Mouse (Mus musculus): ENCODE data around the gene Dnajc11. TPM values are rescaled to one million over a fixed set of nuclear protein-coding genes. Genes with fewer than 3 reads are reported as not detected.

The Dnajc11 gene
- polyA plus RNA-seq, 1 experiment from 2014 or later = 121 TPM

DNA sequence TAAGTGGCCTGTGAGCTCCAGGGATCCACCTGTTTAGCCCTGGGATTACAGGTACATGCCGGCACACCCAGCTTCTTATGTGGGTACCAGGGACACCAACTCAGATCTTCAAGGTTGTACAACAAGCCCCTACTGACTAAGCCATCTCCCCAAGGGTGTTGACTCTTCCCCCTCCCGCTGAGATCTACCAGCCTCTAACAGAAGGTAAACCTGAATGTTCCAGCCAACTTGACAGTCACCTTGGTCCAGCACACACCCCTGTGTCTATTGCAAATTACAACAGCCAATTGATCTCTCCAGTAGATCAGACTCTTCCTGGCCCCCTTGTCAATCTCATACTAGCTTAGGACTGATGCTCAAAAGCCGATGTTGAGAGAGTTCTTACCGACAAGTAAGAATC is 27.9 kb upstream of the Dnajc11 start:
- H3K27me3 ChIP-seq (ENCODE audit: low read depth, poor library complexity, severe bottlenecking) = peaks cover 6% of the 10 kb centered on the region; the same call in 1 of the 2 replicates
- no peak overlapping the region for H3K4me3 ChIP-seq
- H3K9me3 ChIP-seq (replicated peaks) = no peaks in the 10 kb centered on the region
- DNase-seq (ENCODE audit: low spot score) = no peak
- no peak overlapping the region for H3K27ac ChIP-seq
- 79% methylated on average over 4 of the region's 4 CpGs for WGBS
- H3K4me1 ChIP-seq = peaks cover 22% of the 10 kb centered on the region
- no peaks in the 10 kb centered on the region for H3K36me3 ChIP-seq

DNA sequence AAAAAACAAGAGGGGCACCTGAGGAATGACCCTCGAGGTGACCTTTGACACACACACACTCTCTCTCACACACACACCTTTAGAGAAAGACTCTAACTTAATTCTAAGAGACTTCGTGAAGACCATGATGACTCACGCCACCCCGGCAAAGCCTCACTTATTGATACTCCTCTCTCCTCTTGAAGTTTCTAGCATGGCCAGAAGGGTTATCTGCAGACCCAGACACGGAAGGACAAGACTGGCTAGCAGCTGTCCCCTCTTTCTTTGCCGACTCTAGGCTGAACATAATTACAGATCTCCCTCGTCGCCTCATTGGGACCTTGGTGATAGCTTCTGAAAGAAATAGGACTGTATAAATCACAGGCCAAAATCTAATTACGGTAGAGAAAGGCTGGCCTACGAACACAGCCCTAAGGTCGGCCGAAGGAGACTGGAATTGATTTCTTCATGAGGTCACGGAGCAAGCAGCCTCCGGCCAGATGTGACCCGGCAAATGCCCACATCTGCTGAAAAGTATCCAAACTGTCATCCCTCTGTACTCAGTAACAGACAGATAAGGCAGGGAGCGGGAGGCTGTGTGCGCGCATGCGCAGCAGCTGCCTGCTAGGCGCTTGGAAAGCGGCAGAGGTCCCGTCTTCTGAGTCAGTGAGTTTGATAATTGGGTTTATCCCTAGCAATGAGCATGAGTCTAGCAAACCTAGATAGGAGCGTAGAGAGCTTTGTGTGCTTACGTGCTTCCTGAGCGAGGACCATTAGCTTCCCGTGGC is 25.7 kb upstream of the Dnajc11 start:
- peak; percentile 59 for DNase-seq (ENCODE audit: low spot score)
- H3K4me1 ChIP-seq = peaks cover 22% of the 10 kb centered on the region
- no peaks in the 10 kb centered on the region for H3K36me3 ChIP-seq
- peak overlapping the region; percentile 28 for H3K4me3 ChIP-seq
- peaks cover 6% of the 10 kb centered on the region; the same call in 1 of the 2 replicates for H3K27me3 ChIP-seq (ENCODE audit: low read depth, poor library complexity, severe bottlenecking)
- 46% methylated on average over 26 of the region's 26 CpGs for WGBS
- H3K27ac ChIP-seq = no peak overlapping the region
- no peaks in the 10 kb centered on the region for H3K9me3 ChIP-seq (replicated peaks)

- H3K4me3 ChIP-seq = no peak overlapping the region
- no peaks in the 10 kb centered on the region for H3K36me3 ChIP-seq
- no peak overlapping the region for H3K27ac ChIP-seq
- H3K9me3 ChIP-seq (replicated peaks) = no peaks in the 10 kb centered on the region
- H3K27me3 ChIP-seq (ENCODE audit: low read depth, poor library complexity, severe bottlenecking) = peaks cover 6% of the 10 kb centered on the region; the same call in 1 of the 2 replicates
- peaks cover 22% of the 10 kb centered on the region for H3K4me1 ChIP-seq
- 88% methylated on average over 8 of the region's 8 CpGs for WGBS
- DNase-seq (ENCODE audit: low spot score) = no peak
Observed at GRCm38 (mm10) chr4:151908809-151909208, 24.7 kb upstream of the Dnajc11 start.

DNA sequence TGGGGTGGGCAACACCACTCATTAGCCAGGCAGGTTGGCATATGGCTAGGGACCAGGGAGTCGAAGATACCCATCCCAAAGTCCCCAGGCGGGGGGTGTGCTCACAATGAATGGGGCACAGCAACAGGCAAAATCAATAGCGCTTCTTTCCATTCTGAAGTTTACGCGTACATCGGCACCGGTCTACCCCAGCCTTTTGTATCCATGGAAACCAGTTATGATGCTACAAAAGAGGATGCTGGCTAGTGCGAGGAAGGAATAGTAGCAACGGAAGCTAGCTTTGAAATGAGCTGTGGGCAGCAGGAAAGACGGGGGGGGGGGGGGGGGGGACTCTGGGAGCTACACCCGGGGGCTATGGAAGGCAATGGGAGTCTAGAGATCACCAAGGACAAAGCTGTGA is 17.2 kb upstream of the Dnajc11 start:
- no peaks in the 10 kb centered on the region for H3K36me3 ChIP-seq
- no peak overlapping the region for H3K27ac ChIP-seq
- H3K4me3 ChIP-seq = no peak overlapping the region
- peaks cover 13% of the 10 kb centered on the region for H3K4me1 ChIP-seq
- no peaks in the 10 kb centered on the region for H3K27me3 ChIP-seq (ENCODE audit: low read depth, poor library complexity, severe bottlenecking)
- H3K9me3 ChIP-seq (replicated peaks) = no peaks in the 10 kb centered on the region
- 90% methylated on average over 11 of the region's 11 CpGs for WGBS
- DNase-seq (ENCODE audit: low spot score) = no peak

GRCm38 (mm10) chr4:151919135-151919840 is 14.2 kb upstream of the Dnajc11 start:
- Histone ChIP-seq H3K27me3 (ENCODE audit: low read depth, poor library complexity, severe bottlenecking) (no peaks in the 10 kb centered on the region), H3K27ac (peak overlapping the region; percentile 68), H3K9me3 (replicated peaks) (no peaks in the 10 kb centered on the region), H3K4me3 (peak overlapping the region; percentile 37; the same call in 1 of the 2 replicates), H3K4me1 (peaks cover 13% of the 10 kb centered on the region), H3K36me3 (no peaks in the 10 kb centered on the region)
- WGBS = 66% methylated on average over 20 of the region's 20 CpGs
- peak; percentile 46 for DNase-seq (ENCODE audit: low spot score)

- WGBS = 18% methylated on average over 16 of the region's 16 CpGs
- DNase-seq (ENCODE audit: low spot score) = peak; percentile 79
- Histone ChIP-seq H3K9me3 (replicated peaks) (no peaks in the 10 kb centered on the region), H3K4me1 (peaks cover 13% of the 10 kb centered on the region), H3K4me3 (peak overlapping the region; percentile 37), H3K27me3 (ENCODE audit: low read depth, poor library complexity, severe bottlenecking) (no peaks in the 10 kb centered on the region), H3K27ac (peak overlapping the region; percentile 68), H3K36me3 (no peaks in the 10 kb centered on the region)
Observed at GRCm38 (mm10) chr4:151919900-151920643, 13.4 kb upstream of the Dnajc11 start.

DNA sequence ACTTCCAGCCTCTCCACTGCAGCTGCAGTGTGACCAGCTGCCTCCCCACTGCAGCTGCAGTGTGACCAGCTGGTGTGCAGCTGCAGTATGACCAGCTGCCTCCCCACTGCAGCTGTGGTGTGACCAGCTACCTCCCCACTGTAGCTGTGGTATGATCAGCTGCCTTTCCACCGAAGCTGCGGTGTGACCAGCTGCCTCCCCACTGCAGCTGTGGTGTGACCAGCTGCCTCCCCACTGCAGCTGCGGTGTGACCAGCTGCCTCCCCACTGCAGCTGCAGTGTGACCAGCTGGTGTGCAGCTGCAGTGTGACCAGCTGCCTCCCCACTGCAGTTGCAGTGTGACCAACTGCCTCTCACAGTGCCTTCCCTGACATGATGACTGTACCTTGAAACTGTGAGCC is 11.4 kb upstream of the Dnajc11 start:
- WGBS = 97% methylated on average over 3 of the region's 3 CpGs
- Histone ChIP-seq H3K27me3 (ENCODE audit: low read depth, poor library complexity, severe bottlenecking) (no peaks in the 10 kb centered on the region), H3K4me1 (peaks cover 13% of the 10 kb centered on the region), H3K27ac (no peak overlapping the region), H3K36me3 (no peaks in the 10 kb centered on the region), H3K4me3 (no peak overlapping the region), H3K9me3 (replicated peaks) (no peaks in the 10 kb centered on the region)
- DNase-seq (ENCODE audit: low spot score) = no peak

GRCm38 (mm10) chr4:151932576-151933504 is 651 bp upstream of the Dnajc11 start:
- DNase-seq (ENCODE audit: low spot score) = no peak
- Histone ChIP-seq H3K4me1 (peaks cover 16% of the 10 kb centered on the region), H3K36me3 (peaks cover 17% of the 10 kb centered on the region), H3K27me3 (ENCODE audit: low read depth, poor library complexity, severe bottlenecking) (no peaks in the 10 kb centered on the region), H3K4me3 (peak overlapping the region; percentile 100), H3K9me3 (replicated peaks) (no peaks in the 10 kb centered on the region), H3K27ac (peak overlapping the region; percentile 94)
- WGBS = 85% methylated on average over 13 of the region's 13 CpGs

DNA sequence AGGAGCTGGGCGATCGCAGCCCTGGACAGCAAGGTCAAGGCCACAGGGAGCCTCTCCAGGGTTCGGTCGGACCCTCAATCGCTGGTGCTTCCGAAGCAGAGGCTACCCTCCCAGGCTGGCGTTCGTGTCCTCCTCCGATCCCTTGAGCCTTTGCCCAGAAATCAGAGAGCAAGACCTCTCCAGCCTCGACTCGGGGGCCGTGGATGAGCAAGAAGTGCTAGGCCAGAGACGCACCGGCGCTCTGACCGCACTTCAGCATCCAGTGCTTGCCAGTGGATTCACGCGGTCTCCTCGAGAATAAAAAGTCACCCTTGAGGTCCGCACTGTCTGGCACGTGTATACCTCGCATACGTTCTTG is 703 bp downstream of the Dnajc11 start:
- 3% methylated on average over 23 of the region's 23 CpGs for WGBS

DNA sequence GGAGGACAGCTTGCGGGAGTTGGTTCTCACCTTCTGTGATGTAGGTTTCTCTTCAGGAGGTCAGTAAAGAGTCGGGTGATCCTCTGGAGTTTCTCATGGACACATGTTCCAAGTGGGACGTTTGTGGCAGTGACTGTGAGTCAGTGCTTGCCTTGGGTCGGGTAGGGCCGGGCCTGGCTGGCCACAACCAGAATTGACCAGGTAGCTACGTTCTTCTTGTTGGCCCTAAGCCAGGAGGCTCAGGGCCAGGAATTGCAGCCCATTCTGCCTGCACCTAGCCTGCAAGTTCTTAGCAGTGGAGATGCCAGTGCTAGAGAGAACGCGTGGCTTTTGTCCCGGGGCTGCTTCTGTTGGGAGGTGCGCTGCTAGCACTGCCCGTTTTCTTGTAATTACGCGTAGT is 4.0 kb downstream of the Dnajc11 start:
- Histone ChIP-seq H3K27ac (no peak overlapping the region), H3K4me3 (no peak overlapping the region), H3K4me1 (peaks cover 16% of the 10 kb centered on the region), H3K36me3 (peaks cover 36% of the 10 kb centered on the region), H3K27me3 (ENCODE audit: low read depth, poor library complexity, severe bottlenecking) (no peaks in the 10 kb centered on the region), H3K9me3 (replicated peaks) (no peaks in the 10 kb centered on the region)
- WGBS = 94% methylated on average over 13 of the region's 13 CpGs
- no peak for DNase-seq (ENCODE audit: low spot score)

More for the DNA sequence above, 703 bp downstream of the Dnajc11 start:
- DNase-seq (ENCODE audit: low spot score) = peak; percentile 48
- Histone ChIP-seq H3K27me3 (ENCODE audit: low read depth, poor library complexity, severe bottlenecking) (no peaks in the 10 kb centered on the region), H3K9me3 (replicated peaks) (no peaks in the 10 kb centered on the region), H3K27ac (peak overlapping the region; percentile 94), H3K36me3 (peaks cover 21% of the 10 kb centered on the region), H3K4me1 (peaks cover 16% of the 10 kb centered on the region), H3K4me3 (peak overlapping the region; percentile 100)

GRCm38 (mm10) chr4:151938089-151938488 is 4.6 kb downstream of the Dnajc11 start:
- WGBS = 92% methylated on average over 3 of the region's 3 CpGs

GRCm38 (mm10) chr4:151946211-151946610 is 12.7 kb downstream of the Dnajc11 start:
- DNase-seq (ENCODE audit: low spot score) = no peak
- H3K4me1 ChIP-seq = no peaks in the 10 kb centered on the region
- peaks cover 48% of the 10 kb centered on the region for H3K36me3 ChIP-seq
- H3K27me3 ChIP-seq (ENCODE audit: low read depth, poor library complexity, severe bottlenecking) = no peaks in the 10 kb centered on the region
- no peaks in the 10 kb centered on the region for H3K9me3 ChIP-seq (replicated peaks)
- WGBS = 93% methylated on average over 11 of the region's 11 CpGs
- H3K4me3 ChIP-seq = no peak overlapping the region
- H3K27ac ChIP-seq = no peak overlapping the region

More at GRCm38 (mm10) chr4:151938089-151938488, 4.6 kb downstream of the Dnajc11 start:
- Histone ChIP-seq H3K27me3 (ENCODE audit: low read depth, poor library complexity, severe bottlenecking) (no peaks in the 10 kb centered on the region), H3K27ac (no peak overlapping the region), H3K4me3 (no peak overlapping the region), H3K4me1 (peaks cover 16% of the 10 kb centered on the region), H3K36me3 (peaks cover 36% of the 10 kb centered on the region), H3K9me3 (replicated peaks) (no peaks in the 10 kb centered on the region)
- no peak for DNase-seq (ENCODE audit: low spot score)

Data from limb, embryonic 10.5 days (tissue).